Mouse (Mus musculus): ENCODE data around the gene Cd79a.
A peak's percentile ranks its signal among the peaks of the same experiment; 100 is the strongest.

Cd79a gene

GRCm38 (mm10) chr7:24930475-24930874 lies 33.3 kb downstream of the Cd79a start:
- DNase-seq = no peak

- no peak for DNase-seq
Measured at GRCm38 (mm10) chr7:24931651-24932050, 34.5 kb downstream of the Cd79a start.

GRCm38 (mm10) chr7:24943641-24944040 lies 46.5 kb downstream of the Cd79a start:
- DNase-seq = no peak

- no peak for DNase-seq
Measured at GRCm38 (mm10) chr7:24944257-24944950, 47.2 kb downstream of the Cd79a start, which contains the start of gene Gm4881. Gene Gm4881, minus strand, starts transcription at chr7:24944494.

GRCm38 (mm10) chr7:24947316-24948048 lies 50.3 kb downstream of the Cd79a start:
- DNase-seq = no peak

GRCm38 (mm10) chr7:24948774-24949173 lies 51.6 kb downstream of the Cd79a start:
- DNase-seq = no peak

GRCm38 (mm10) chr7:24949958-24950623 lies 52.9 kb downstream of the Cd79a start:
- peak; percentile 88 for DNase-seq
